Mouse (Mus musculus) adrenal gland, adult 8-10 months (tissue): ENCODE data around the gene Cfap70. TPM values are rescaled to one million over a fixed set of nuclear protein-coding genes. Genes with fewer than 3 reads are reported as not detected.

Source experiments
- DNase-seq: peaks from one replicate; pipeline ENCODE4 v3.0.0; 2022
- total RNA-seq, 4 experiments: library from RNA; stranded (reverse); gene quantifications; 2 replicates each; pipeline ENCODE4 v1.2.4; 2022

Gene Cfap70
- total RNA-seq, 4 experiments from 2014 or later = 1.2 to 7.0 (median 1.8) TPM

- DNase-seq = no peak
Measured at GRCm38 (mm10) chr14:20423046-20423445, 29.0 kb downstream of the Cfap70 start.

DNA sequence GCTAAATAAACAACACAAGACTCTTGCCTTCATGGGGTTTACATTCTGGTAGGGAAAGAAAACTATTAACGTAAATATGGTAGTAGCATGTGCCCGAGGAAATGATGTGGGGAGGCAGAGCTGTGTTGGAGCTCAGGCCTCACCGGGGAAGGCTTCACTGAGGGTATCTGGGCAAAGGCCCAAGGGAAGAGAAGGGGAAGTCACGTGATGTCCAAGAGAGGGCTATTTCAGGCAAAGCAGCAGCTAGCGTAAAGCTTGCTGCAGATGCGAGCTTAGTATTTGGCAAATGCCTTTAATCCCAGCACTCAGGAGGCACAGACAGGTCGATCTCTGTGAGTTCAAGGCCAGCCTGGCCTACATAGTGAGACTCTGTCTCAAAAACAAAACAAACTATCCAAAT is 29.8 kb downstream of the Cfap70 start:
- DNase-seq = no peak

DNA sequence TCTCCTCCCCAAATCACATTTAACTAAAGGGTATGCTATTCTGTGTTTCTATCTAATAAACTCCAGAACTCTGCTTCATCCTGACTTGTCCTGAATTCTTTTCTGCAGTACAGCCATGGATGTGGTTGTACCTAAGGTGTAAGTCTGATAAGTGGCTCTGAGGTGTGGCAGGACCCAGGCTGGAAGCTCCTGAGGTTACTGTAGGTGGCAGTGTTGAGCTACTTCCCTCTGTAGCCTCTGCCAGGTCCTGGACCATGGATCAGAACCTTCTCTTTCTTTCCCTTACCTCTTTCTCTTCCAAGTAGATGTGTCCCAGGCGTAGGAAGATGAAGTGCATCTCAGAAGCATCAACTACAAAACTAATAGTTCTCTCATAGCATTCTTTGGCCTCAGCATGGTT is 52.0 kb downstream of the Cfap70 start:
- no peak for DNase-seq

GRCm38 (mm10) chr14:20398864-20399263 is 53.2 kb downstream of the Cfap70 start:
- no peak for DNase-seq

- DNase-seq = no peak
Measured at GRCm38 (mm10) chr14:20397220-20397619, 54.8 kb downstream of the Cfap70 start.

GRCm38 (mm10) chr14:20393205-20393913 is 58.7 kb downstream of the Cfap70 start, which contains the start of gene Mrps16:
Gene Mrps16, minus strand, starts transcription at chr14:20393634.
- DNase-seq = peak; percentile 96

DNA sequence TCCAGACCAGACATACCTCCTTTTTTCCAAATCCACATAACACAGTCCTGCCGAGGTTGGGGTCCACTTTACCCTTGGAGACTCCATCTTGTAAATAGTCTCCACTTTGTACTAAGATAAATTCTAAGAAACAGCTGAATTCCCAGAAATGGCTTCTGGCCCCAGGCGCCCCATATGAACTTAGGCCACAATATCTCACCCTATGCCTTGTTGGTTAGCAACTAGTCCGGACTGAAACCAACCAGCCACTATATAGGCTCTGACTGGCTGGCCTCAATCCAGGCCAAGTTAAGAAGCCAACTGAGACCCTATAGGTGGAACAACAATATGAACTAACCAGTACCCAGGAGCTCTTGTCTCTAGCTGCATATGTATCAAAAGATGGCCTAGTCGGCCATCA is 59.7 kb downstream of the Cfap70 start:
- DNase-seq = no peak

DNA sequence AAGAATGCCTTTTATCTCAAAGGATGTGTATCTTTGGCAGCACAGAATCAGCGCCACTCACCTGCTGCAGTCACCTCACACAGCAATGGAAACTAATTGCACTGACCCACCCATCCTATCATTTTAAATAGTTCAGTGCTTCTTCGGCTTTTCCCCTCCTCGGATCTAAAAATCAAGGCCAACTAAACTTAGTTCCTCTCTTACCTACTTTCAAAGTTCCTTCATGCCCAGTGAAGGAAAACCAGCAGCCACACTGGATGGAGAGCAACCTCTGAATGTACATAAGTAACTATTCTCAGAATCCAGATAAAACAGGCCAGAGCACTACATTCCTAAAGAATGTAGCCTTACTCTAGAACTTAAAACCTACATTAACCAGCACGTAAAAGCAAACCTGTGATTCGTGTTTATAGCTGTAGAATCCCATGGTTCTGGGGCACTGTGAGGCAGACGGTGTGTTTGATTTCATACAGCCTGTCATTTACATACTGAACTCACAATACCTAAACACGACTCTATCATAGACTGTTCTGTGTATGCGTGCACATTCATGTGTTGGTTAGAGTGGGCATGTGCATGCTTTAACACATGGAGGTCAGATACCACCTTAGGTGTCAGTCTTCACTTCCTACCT is 62.5 kb downstream of the Cfap70 start:
- DNase-seq = no peak

GRCm38 (mm10) chr14:20388441-20389129 is 63.4 kb downstream of the Cfap70 start, which contains the start of gene Dnajc9:
Gene Dnajc9, minus strand, starts transcription at chr14:20388910.
- peak; percentile 92 for DNase-seq

DNA sequence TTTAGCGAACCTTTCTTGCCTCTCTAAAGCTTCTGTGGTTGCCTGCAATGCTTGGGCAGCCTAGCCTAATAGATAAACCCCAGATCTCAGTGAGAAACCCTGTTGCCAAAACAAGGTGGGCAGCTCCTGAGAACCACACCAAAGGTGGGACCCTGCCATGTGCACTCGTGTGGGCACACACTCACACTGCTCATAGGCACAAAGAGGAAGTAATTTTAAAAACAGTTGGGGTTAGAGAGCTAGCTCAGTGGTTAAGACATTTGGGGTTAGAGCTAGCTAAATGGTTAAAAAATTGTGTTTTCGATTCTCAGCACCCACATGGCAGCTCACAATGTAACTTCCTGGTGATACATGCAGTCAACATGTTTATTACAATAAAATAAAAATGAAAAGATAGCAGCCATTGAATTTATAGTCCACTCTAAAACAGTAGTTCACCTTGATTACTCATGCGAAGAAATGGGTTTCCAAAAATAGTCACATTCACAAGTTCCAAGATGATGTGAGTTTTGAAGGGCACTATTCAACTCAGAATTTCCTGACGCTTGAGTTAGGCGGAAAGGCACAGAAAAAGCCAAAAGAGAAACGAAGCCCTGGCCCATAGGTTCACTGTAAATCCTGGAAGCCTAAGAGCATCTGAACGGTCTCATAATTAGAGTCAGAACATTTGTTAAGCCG is 72.1 kb downstream of the Cfap70 start:
- no peak for DNase-seq

- DNase-seq = no peak
Measured at GRCm38 (mm10) chr14:20379087-20379640, 72.9 kb downstream of the Cfap70 start.

GRCm38 (mm10) chr14:20378313-20379061 is 73.5 kb downstream of the Cfap70 start:
- peak; percentile 55 for DNase-seq

- peak; percentile 72 for DNase-seq
Measured at GRCm38 (mm10) chr14:20377112-20377521, 74.9 kb downstream of the Cfap70 start.

- no peak for DNase-seq
Measured at GRCm38 (mm10) chr14:20371854-20372253, 80.2 kb downstream of the Cfap70 start.

DNA sequence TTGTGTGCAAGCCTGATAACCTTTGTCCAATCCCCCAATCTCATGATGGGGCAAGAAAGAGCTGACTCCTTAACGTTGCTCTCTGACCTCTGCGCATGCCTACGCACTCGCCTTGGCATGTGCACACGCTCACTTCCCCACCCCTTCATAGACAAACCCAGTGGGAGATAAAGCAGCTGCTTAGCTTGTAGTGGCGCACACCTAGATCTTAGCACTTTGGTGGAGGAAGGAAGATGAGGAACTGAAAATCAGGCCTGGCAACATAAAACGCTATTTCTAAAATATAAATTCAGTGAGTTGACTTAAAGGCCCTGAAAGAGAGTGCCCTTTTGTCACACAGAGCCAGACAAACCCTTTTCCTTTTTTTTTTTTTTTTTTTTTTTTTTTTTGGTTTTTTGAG is 81.2 kb downstream of the Cfap70 start:
- no peak for DNase-seq

- no peak for DNase-seq
Measured at GRCm38 (mm10) chr14:20368271-20368670, 83.8 kb downstream of the Cfap70 start.

GRCm38 (mm10) chr14:20363230-20363629 is 88.8 kb downstream of the Cfap70 start:
- no peak for DNase-seq

- DNase-seq = peak; percentile 89
Measured at GRCm38 (mm10) chr14:20347991-20348541, 104.0 kb downstream of the Cfap70 start, which contains the start of the genes Ecd and Fam149b. Gene Ecd, minus strand, starts transcription at chr14:20348121. Gene Fam149b, plus strand, starts transcription at chr14:20348162.

DNA sequence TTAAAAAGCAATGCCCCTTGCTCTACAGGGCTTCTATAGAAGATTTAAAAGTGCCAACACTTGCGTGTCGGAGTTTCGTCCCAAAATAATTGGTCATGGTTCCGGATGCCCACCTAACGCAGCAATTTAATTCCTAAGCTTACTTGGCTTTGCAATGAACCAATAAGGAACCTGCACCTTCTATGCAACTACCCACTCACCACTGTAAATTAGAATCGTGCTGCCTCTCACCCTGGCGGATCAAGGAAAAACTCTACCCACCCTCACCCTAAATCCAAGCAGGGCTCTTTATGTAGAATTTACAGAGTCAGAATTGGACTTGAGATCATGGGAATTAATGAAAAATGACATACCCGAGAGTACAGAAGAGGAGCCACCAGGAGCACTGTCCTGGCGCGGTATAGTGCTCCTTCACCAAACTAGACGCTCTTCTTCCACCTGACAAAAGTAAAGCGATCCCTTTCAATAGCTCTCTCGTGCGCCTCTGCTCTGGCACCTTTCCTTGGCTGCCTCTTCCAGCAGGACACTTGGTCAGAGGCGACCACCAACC is 104.5 kb downstream of the Cfap70 start:
- DNase-seq = no peak

DNA sequence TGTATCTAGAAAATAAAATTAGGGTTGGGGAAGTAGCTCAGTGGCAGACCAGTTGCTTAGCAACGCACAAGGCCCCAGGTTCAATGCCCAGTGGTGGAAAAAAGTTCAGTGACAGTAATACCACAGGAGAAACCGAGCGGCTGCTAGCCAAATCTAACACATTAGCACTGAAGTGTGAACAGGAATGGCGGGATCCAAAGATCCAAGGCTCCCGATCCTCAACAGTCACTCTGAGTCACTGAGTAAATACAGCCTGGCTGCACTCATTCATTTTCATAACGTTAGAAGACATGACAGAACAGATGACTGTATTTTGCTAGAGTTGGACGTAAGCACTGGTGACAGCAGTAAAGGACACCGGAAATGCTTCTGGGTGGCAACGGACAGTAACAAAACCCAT is 106.1 kb downstream of the Cfap70 start:
- no peak for DNase-seq
